Mouse (Mus musculus): ENCODE measurements at regions not wholly inside any gene's neighbourhood (a gene's known extent, or its start where the extent isn't known, plus 50 kb on each side); places are given as distances from the start of the nearest gene placed in this dataset.

- H3K4me2 ChIP-seq: no peak overlapping the region
- no peaks in the 10 kb centered on the region for H3K4me1 ChIP-seq (replicated peaks)
- no peak overlapping the region for H3K4me3 ChIP-seq (replicated peaks)
- no peak for ATAC-seq (ENCODE audit: low read depth)
- no peaks in the 10 kb centered on the region for H3K36me3 ChIP-seq
- 66% methylated on average over 3 of the region's 3 CpGs for WGBS (ENCODE audit: insufficient replicate concordance)
- DNase-seq: no peak
- no peak overlapping the region for H3K27ac ChIP-seq
- no peaks in the 10 kb centered on the region for H3K27me3 ChIP-seq
- no peaks in the 10 kb centered on the region for H3K9me3 ChIP-seq (replicated peaks)
- no peak overlapping the region for H3K9ac ChIP-seq
These were observed 56.0 kb downstream of the Pttg1 start for GRCm38 (mm10) chr11:43370025-43370424.

GRCm38 (mm10) chr11:43368346-43368745, 57.7 kb downstream of the Pttg1 start:
- Histone ChIP-seq H3K4me2 (no peak overlapping the region), H3K27ac (no peak overlapping the region), H3K36me3 (no peaks in the 10 kb centered on the region), H3K27me3 (no peaks in the 10 kb centered on the region), H3K9ac (no peak overlapping the region), H3K4me1 (replicated peaks) (no peaks in the 10 kb centered on the region), H3K4me3 (replicated peaks) (no peak overlapping the region), H3K9me3 (replicated peaks) (no peaks in the 10 kb centered on the region)
- no peak for DNase-seq
- 29% methylated on average over 1 of the region's 1 CpGs for WGBS (ENCODE audit: insufficient replicate concordance)
- ATAC-seq (ENCODE audit: low read depth): no peak

GRCm38 (mm10) chr11:43361858-43362257, 64.2 kb downstream of the Pttg1 start:
- WGBS (ENCODE audit: insufficient replicate concordance): 49% methylated on average over 13 of the region's 13 CpGs
- no peaks in the 10 kb centered on the region for H3K36me3 ChIP-seq

GRCm38 (mm10) chr11:43358390-43359291, 67.4 kb downstream of the Pttg1 start:
- H3K4me1 ChIP-seq (replicated peaks): no peaks in the 10 kb centered on the region
- H3K4me2 ChIP-seq: no peak overlapping the region
- H3K27ac ChIP-seq: no peak overlapping the region
- no peaks in the 10 kb centered on the region for H3K36me3 ChIP-seq
- no peak overlapping the region for H3K9ac ChIP-seq
- no peak overlapping the region for H3K4me3 ChIP-seq (replicated peaks)
- no peak for DNase-seq
- H3K9me3 ChIP-seq (replicated peaks): no peaks in the 10 kb centered on the region
- no peaks in the 10 kb centered on the region for H3K27me3 ChIP-seq
- peak; percentile 53; the same call in 1 of the 2 replicates for ATAC-seq (ENCODE audit: low read depth)
- WGBS (ENCODE audit: insufficient replicate concordance): 31% methylated on average over 13 of the region's 13 CpGs

More at GRCm38 (mm10) chr11:43361858-43362257, 64.2 kb downstream of the Pttg1 start:
- Histone ChIP-seq H3K4me1 (replicated peaks) (no peaks in the 10 kb centered on the region), H3K27ac (no peak overlapping the region), H3K9ac (no peak overlapping the region), H3K4me3 (replicated peaks) (no peak overlapping the region), H3K27me3 (no peaks in the 10 kb centered on the region), H3K9me3 (replicated peaks) (no peaks in the 10 kb centered on the region), H3K4me2 (no peak overlapping the region)
- ATAC-seq (ENCODE audit: low read depth) (no peak), DNase-seq (no peak)

GRCm38 (mm10) chr11:43353602-43354001, 72.4 kb downstream of the Pttg1 start:
- no peaks in the 10 kb centered on the region for H3K4me1 ChIP-seq (replicated peaks)
- no peak overlapping the region for H3K4me3 ChIP-seq (replicated peaks)
- H3K36me3 ChIP-seq: no peaks in the 10 kb centered on the region
- ATAC-seq (ENCODE audit: low read depth) (no peak), DNase-seq (no peak)
- H3K27ac ChIP-seq: no peak overlapping the region
- no peak overlapping the region for H3K9ac ChIP-seq
- no peak overlapping the region for H3K4me2 ChIP-seq
- WGBS (ENCODE audit: insufficient replicate concordance): 38% methylated on average over 4 of the region's 4 CpGs
- H3K9me3 ChIP-seq (replicated peaks): no peaks in the 10 kb centered on the region
- no peaks in the 10 kb centered on the region for H3K27me3 ChIP-seq

GRCm38 (mm10) chr11:43353030-43353429, 73.0 kb downstream of the Pttg1 start:
- Histone ChIP-seq H3K27ac (no peak overlapping the region), H3K9ac (no peak overlapping the region), H3K27me3 (no peaks in the 10 kb centered on the region), H3K4me1 (replicated peaks) (no peaks in the 10 kb centered on the region), H3K4me3 (replicated peaks) (no peak overlapping the region), H3K36me3 (no peaks in the 10 kb centered on the region), H3K4me2 (no peak overlapping the region), H3K9me3 (replicated peaks) (no peaks in the 10 kb centered on the region)
- ATAC-seq (ENCODE audit: low read depth) (no peak), DNase-seq (no peak)
- 58% methylated on average over 1 of the region's 1 CpGs for WGBS (ENCODE audit: insufficient replicate concordance)

GRCm38 (mm10) chr11:43351818-43352217, 74.2 kb downstream of the Pttg1 start:
- WGBS (ENCODE audit: insufficient replicate concordance): 45% methylated on average over 2 of the region's 2 CpGs
- Histone ChIP-seq H3K36me3 (no peaks in the 10 kb centered on the region), H3K27ac (no peak overlapping the region), H3K4me3 (replicated peaks) (no peak overlapping the region), H3K27me3 (no peaks in the 10 kb centered on the region), H3K9ac (no peak overlapping the region), H3K4me1 (replicated peaks) (no peaks in the 10 kb centered on the region), H3K4me2 (no peak overlapping the region), H3K9me3 (replicated peaks) (no peaks in the 10 kb centered on the region)
- ATAC-seq (ENCODE audit: low read depth): no peak
- DNase-seq: no peak

GRCm38 (mm10) chr11:43351348-43351747, 74.7 kb downstream of the Pttg1 start:
- Histone ChIP-seq H3K27ac (no peak overlapping the region), H3K4me1 (replicated peaks) (no peaks in the 10 kb centered on the region), H3K4me2 (no peak overlapping the region), H3K27me3 (no peaks in the 10 kb centered on the region), H3K4me3 (replicated peaks) (no peak overlapping the region), H3K36me3 (no peaks in the 10 kb centered on the region), H3K9me3 (replicated peaks) (no peaks in the 10 kb centered on the region), H3K9ac (no peak overlapping the region)
- ATAC-seq (ENCODE audit: low read depth): no peak
- DNase-seq: no peak
- WGBS (ENCODE audit: insufficient replicate concordance): 65% methylated on average over 2 of the region's 2 CpGs

GRCm38 (mm10) chr11:43350242-43350641, 75.8 kb downstream of the Pttg1 start:
- DNase-seq (no peak), ATAC-seq (ENCODE audit: low read depth) (no peak)
- Histone ChIP-seq H3K9me3 (replicated peaks) (no peaks in the 10 kb centered on the region), H3K27me3 (no peaks in the 10 kb centered on the region), H3K4me1 (replicated peaks) (no peaks in the 10 kb centered on the region), H3K9ac (no peak overlapping the region), H3K4me3 (replicated peaks) (no peak overlapping the region), H3K4me2 (no peak overlapping the region), H3K36me3 (no peaks in the 10 kb centered on the region), H3K27ac (no peak overlapping the region)
- WGBS (ENCODE audit: insufficient replicate concordance): 42% methylated on average over 3 of the region's 3 CpGs

GRCm38 (mm10) chr11:43349564-43349963, 76.5 kb downstream of the Pttg1 start:
- no peaks in the 10 kb centered on the region for H3K27me3 ChIP-seq
- no peaks in the 10 kb centered on the region for H3K9me3 ChIP-seq (replicated peaks)
- DNase-seq (no peak), ATAC-seq (ENCODE audit: low read depth) (no peak)
- WGBS (ENCODE audit: insufficient replicate concordance): 44% methylated on average over 7 of the region's 7 CpGs
- no peak overlapping the region for H3K4me3 ChIP-seq (replicated peaks)
- no peak overlapping the region for H3K27ac ChIP-seq
- H3K36me3 ChIP-seq: no peaks in the 10 kb centered on the region
- no peak overlapping the region for H3K4me2 ChIP-seq
- H3K4me1 ChIP-seq (replicated peaks): no peaks in the 10 kb centered on the region
- H3K9ac ChIP-seq: no peak overlapping the region

- 17% methylated on average over 4 of the region's 4 CpGs for WGBS (ENCODE audit: insufficient replicate concordance)
- Histone ChIP-seq H3K36me3 (no peaks in the 10 kb centered on the region), H3K9me3 (replicated peaks) (no peaks in the 10 kb centered on the region), H3K4me2 (no peak overlapping the region), H3K27ac (no peak overlapping the region), H3K27me3 (no peaks in the 10 kb centered on the region), H3K9ac (no peak overlapping the region), H3K4me1 (replicated peaks) (no peaks in the 10 kb centered on the region), H3K4me3 (replicated peaks) (no peak overlapping the region)
- peak; percentile 29 for DNase-seq
- no peak for ATAC-seq (ENCODE audit: low read depth)
These were observed 77.5 kb downstream of the Pttg1 start for GRCm38 (mm10) chr11:43348571-43348970.

GRCm38 (mm10) chr11:43346489-43346888, 79.6 kb downstream of the Pttg1 start:
- Histone ChIP-seq H3K4me3 (replicated peaks) (no peak overlapping the region), H3K27ac (no peak overlapping the region), H3K27me3 (no peaks in the 10 kb centered on the region), H3K9me3 (replicated peaks) (no peaks in the 10 kb centered on the region), H3K36me3 (no peaks in the 10 kb centered on the region), H3K9ac (no peak overlapping the region), H3K4me1 (replicated peaks) (no peaks in the 10 kb centered on the region), H3K4me2 (no peak overlapping the region)
- ATAC-seq (ENCODE audit: low read depth) (no peak), DNase-seq (no peak)
- 83% methylated on average over 9 of the region's 9 CpGs for WGBS (ENCODE audit: insufficient replicate concordance)
